Mouse (Mus musculus) liver, adult 2 months (tissue): Measurements from ENCODE around the gene Sema3a.

Experiments
- CTCF ChIP-seq: fragments of 200-500 bp; IDR thresholded peaks from 2 replicates; pipeline ENCODE4 v1.5.1; 2011; ENCODE audit warnings: low read depth, low read length, control low read depth
- POLR2A ChIP-seq: fragments of 200-500 bp; IDR thresholded peaks from 2 replicates; pipeline ENCODE4 v1.6.1; 2011; ENCODE audit warnings: low read length, control low read depth; ENCODE audit not compliant: insufficient read depth; ENCODE audit errors: extremely low read depth

GRCm38 (mm10) chr5:13594422-13594821 is 469.2 kb downstream of the Sema3a start:
- no peak for TF ChIP-seq POLR2A
- TF ChIP-seq CTCF: no peak
